Mouse (Mus musculus): ENCODE data around the gene Vmn1r86. TPM values are rescaled to one million over a fixed set of nuclear protein-coding genes. Genes with fewer than 3 reads are reported as not detected.

Vmn1r86 gene
- polyA plus RNA-seq, 1 experiment from 2014 or later = not detected

DNA sequence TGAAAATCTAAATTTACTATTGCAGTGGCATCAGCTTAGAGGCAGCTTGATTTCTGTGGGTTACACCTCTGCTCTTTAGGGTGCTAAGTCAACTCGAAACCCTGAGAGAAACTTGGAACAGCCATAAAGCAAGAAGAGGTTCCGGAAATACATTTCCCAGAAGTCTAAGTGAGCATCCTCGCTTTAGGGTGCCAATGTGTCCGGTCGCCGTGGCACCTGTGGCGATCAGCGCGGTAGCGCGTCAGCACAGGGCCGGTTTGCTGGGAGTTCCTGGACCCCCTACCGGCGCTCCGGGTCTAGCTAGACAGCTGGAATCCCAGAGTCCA is 65.8 kb downstream of the Vmn1r86 start:
- Histone ChIP-seq H3K27me3 (no peaks in the 10 kb centered on the region), H3K27ac (replicated peaks) (peak overlapping the region; percentile 96), H3K4me3 (peak overlapping the region; percentile 69), H3K4me2 (peak overlapping the region; percentile 54), H3K4me1 (replicated peaks) (peaks cover 7% of the 10 kb centered on the region; the same call in 1 of the 2 replicates), H3K9ac (peak overlapping the region; percentile 54), H3K9me3 (no peaks in the 10 kb centered on the region), H3K36me3 (no peaks in the 10 kb centered on the region)
- ATAC-seq (ENCODE audit: low FRiP score, low read depth) = no peak
- WGBS = 3% methylated on average over 15 of the region's 15 CpGs

DNA sequence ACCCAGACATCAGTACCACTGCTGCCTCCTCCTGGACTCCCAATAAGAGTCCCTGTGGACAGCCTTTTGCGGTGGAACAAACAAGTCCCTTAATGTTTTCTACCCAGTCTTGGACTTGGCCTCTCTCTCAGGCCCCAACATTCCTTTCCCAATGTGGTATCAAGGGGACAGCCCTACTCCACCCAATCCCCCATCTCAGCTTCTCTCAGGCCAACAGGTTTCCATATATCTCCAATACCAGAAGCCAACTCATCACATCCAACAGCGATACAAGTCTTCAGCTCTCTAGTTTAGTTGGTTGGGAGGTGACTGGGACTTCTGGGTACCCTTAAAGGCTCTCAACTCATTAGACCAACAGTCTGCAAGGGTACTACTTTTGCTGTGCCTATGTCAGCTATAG is 66.2 kb downstream of the Vmn1r86 start:
- Histone ChIP-seq H3K36me3 (no peaks in the 10 kb centered on the region), H3K4me1 (replicated peaks) (peaks cover 7% of the 10 kb centered on the region; the same call in 1 of the 2 replicates), H3K9ac (peak overlapping the region; percentile 54; the same call in 1 of the 2 replicates), H3K27ac (replicated peaks) (0 out of 2 replicates have a peak overlapping the region, but pooled peaks have one; percentile 96), H3K4me2 (peak overlapping the region; percentile 54), H3K27me3 (no peaks in the 10 kb centered on the region), H3K9me3 (no peaks in the 10 kb centered on the region), H3K4me3 (peak overlapping the region; percentile 69)
- WGBS = 93% methylated on average over 2 of the region's 2 CpGs
- no peak for ATAC-seq (ENCODE audit: low FRiP score, low read depth)

DNA sequence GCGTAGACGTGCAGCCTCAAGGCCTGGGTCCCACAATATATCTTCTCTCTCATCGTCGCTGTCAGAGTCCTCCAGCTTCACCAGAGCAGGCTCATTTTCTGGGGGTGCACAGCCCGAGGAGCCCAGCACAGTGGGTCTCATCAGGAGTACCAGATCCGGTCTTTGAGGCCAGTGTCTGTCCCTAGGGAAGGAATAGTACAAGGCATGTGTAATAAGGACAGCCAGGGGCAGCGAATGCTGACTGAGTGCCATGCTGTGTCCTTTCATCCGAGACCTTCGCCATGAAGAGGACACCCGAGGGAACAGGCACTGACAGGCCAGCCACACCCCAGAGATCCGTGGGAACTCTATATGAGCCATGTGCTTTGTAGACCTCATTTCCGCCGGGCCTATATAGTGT is 66.7 kb downstream of the Vmn1r86 start:
- no peaks in the 10 kb centered on the region for H3K27me3 ChIP-seq
- no peak overlapping the region for H3K9ac ChIP-seq
- H3K27ac ChIP-seq (replicated peaks) = no peak overlapping the region
- peaks cover 7% of the 10 kb centered on the region; the same call in 1 of the 2 replicates for H3K4me1 ChIP-seq (replicated peaks)
- H3K9me3 ChIP-seq = no peaks in the 10 kb centered on the region
- H3K4me2 ChIP-seq = no peak overlapping the region
- H3K36me3 ChIP-seq = no peaks in the 10 kb centered on the region
- ATAC-seq (ENCODE audit: low FRiP score, low read depth) = no peak
- 91% methylated on average over 13 of the region's 13 CpGs for WGBS
- H3K4me3 ChIP-seq = no peak overlapping the region

Other genes starting within 250 kb of the Vmn1r86 start
- gene Zfp128, start 238.7 kb downstream of the Vmn1r86 start, polyA plus RNA-seq (2015; fragmentation: Nextera tagmentation; extraction: Ambion mirVana) = 7.5 TPM in 2 replicates
- 9.9 and 12.4 TPM in 2 replicates for gene Zscan22, start 222.1 kb downstream of the Vmn1r86 start, polyA plus RNA-seq (2015; fragmentation: Nextera tagmentation; extraction: Ambion mirVana)
- 549 and 585 TPM in 2 replicates for gene Rps5, start 197.6 kb downstream of the Vmn1r86 start, polyA plus RNA-seq (2015; fragmentation: Nextera tagmentation; extraction: Ambion mirVana)
- gene Rnf225, start 192.5 kb downstream of the Vmn1r86 start, polyA plus RNA-seq (2015; fragmentation: Nextera tagmentation; extraction: Ambion mirVana) = 1.1 and 1.3 TPM in 2 replicates
- 13.4 and 13.6 TPM in 2 replicates for gene Zfp324, start 154.1 kb downstream of the Vmn1r86 start, polyA plus RNA-seq (2015; fragmentation: Nextera tagmentation; extraction: Ambion mirVana)
- 11.7 and 11.8 TPM in 2 replicates for gene Zfp446, start 142.1 kb downstream of the Vmn1r86 start, polyA plus RNA-seq (2015; fragmentation: Nextera tagmentation; extraction: Ambion mirVana)
- 0.39 and 0.45 TPM in 2 replicates for gene Slc27a5, start 121.7 kb downstream of the Vmn1r86 start, polyA plus RNA-seq (2015; fragmentation: Nextera tagmentation; extraction: Ambion mirVana)
- gene Trim28, start 120.8 kb downstream of the Vmn1r86 start, polyA plus RNA-seq (2015; fragmentation: Nextera tagmentation; extraction: Ambion mirVana) = 217 and 230 TPM in 2 replicates
- gene Zbtb45, start 109.9 kb downstream of the Vmn1r86 start, polyA plus RNA-seq (2015; fragmentation: Nextera tagmentation; extraction: Ambion mirVana) = 40.7 and 42.5 TPM in 2 replicates
- 170 and 171 TPM in 2 replicates for gene Chmp2a, start 85.1 kb downstream of the Vmn1r86 start, polyA plus RNA-seq (2015; fragmentation: Nextera tagmentation; extraction: Ambion mirVana)
- gene Ube2m, start 81.6 kb downstream of the Vmn1r86 start, polyA plus RNA-seq (2015; fragmentation: Nextera tagmentation; extraction: Ambion mirVana) = 162 and 163 TPM in 2 replicates
- gene Mzf1, start 65.2 kb downstream of the Vmn1r86 start, polyA plus RNA-seq (2015; fragmentation: Nextera tagmentation; extraction: Ambion mirVana) = 9.0 and 9.3 TPM in 2 replicates
- 0.13 and 0.14 TPM in 2 replicates for gene Vmn1r85, start 24.7 kb downstream of the Vmn1r86 start, polyA plus RNA-seq (2015; fragmentation: Nextera tagmentation; extraction: Ambion mirVana)
- gene Vmn1r87, start 20.2 kb upstream of the Vmn1r86 start, polyA plus RNA-seq (2015; fragmentation: Nextera tagmentation; extraction: Ambion mirVana) = not detected in 2 replicates
- gene Vmn1r88, start 39.7 kb upstream of the Vmn1r86 start, polyA plus RNA-seq (2015; fragmentation: Nextera tagmentation; extraction: Ambion mirVana) = not detected in 2 replicates
- not detected in 2 replicates for gene Vmn1r89, start 93.1 kb upstream of the Vmn1r86 start, polyA plus RNA-seq (2015; fragmentation: Nextera tagmentation; extraction: Ambion mirVana)
- gene Lig1, start 157.4 kb upstream of the Vmn1r86 start, polyA plus RNA-seq (2015; fragmentation: Nextera tagmentation; extraction: Ambion mirVana) = 38.2 and 41.1 TPM in 2 replicates
- gene Zswim9, start 158.8 kb upstream of the Vmn1r86 start, polyA plus RNA-seq (2015; fragmentation: Nextera tagmentation; extraction: Ambion mirVana) = 11.8 and 14.2 TPM in 2 replicates
- gene Pla2g4c, start 204.7 kb upstream of the Vmn1r86 start, polyA plus RNA-seq (2015; fragmentation: Nextera tagmentation; extraction: Ambion mirVana) = 0.48 and 0.64 TPM in 2 replicates